Mouse (Mus musculus) liver, embryonic 12.5 days (tissue): ENCODE measurements around the gene Msh3. TPM values are rescaled to one million over a fixed set of nuclear protein-coding genes. Genes with fewer than 3 reads are reported as not detected.
A peak's percentile ranks its signal among the peaks of the same experiment; 100 is the strongest.
"Not testable (repeated sequence)": the region's sequence is repeated elsewhere in the genome, so short reads cannot be mapped to it uniquely, and the experiment has no call there.

ENCODE experiments used
- ATAC-seq: fragments of 200-750 bp; cut with Nextera tagmentation; 2 replicates; pipeline ENCODE4 v1.8.0; 2017; ENCODE audit warnings: moderate number of reproducible peaks, mild to moderate bottlenecking, moderate library complexity
- H3K27ac ChIP-seq: fragments of 300-500 bp; sonication (generic); 2 replicates; pipeline ENCODE4 v1.5.1; 2016; ENCODE audit warnings: mild to moderate bottlenecking
- H3K27me3 ChIP-seq: fragments of 300-500 bp; sonication (generic); replicated peaks from 2 replicates; pipeline ENCODE4 v1.6.1; 2016; ENCODE audit warnings: mild to moderate bottlenecking, moderate library complexity
- H3K36me3 ChIP-seq: fragments of 300-500 bp; sonication (generic); 2 replicates; pipeline ENCODE4 v1.6.1; 2016; ENCODE audit warnings: mild to moderate bottlenecking, moderate library complexity
- H3K4me1 ChIP-seq: fragments of 300-500 bp; sonication (generic); 2 replicates; pipeline ENCODE4 v1.6.1; 2016
- H3K4me2 ChIP-seq: fragments of 300-500 bp; sonication (generic); 2 replicates; pipeline ENCODE4 v1.6.1; 2016; ENCODE audit warnings: mild to moderate bottlenecking, moderate library complexity
- H3K4me3 ChIP-seq: fragments of 300-500 bp; sonication (generic); 2 replicates; pipeline ENCODE4 v1.5.1; 2016; ENCODE audit warnings: mild to moderate bottlenecking, moderate library complexity
- H3K9ac ChIP-seq: fragments of 300-500 bp; sonication (generic); 2 replicates; pipeline ENCODE4 v1.6.1; 2016; ENCODE audit warnings: mild to moderate bottlenecking, moderate library complexity
- H3K9me3 ChIP-seq: fragments of 300-500 bp; sonication (generic); replicated peaks from 2 replicates; pipeline ENCODE4 v1.6.1; 2016; ENCODE audit warnings: mild to moderate bottlenecking, moderate library complexity
- WGBS: fragments of 180-500 bp; shearing (Covaris S2); methylation state at CpG from one replicate; pipeline ENCODE4 v1.1.7; 2016; ENCODE audit not compliant: insufficient replicate concordance; 5-methylcytosine and 5-hydroxymethylcytosine counted together
- polyA plus RNA-seq: library from polyadenylated mRNA; unstranded; fragments of >200 nt; fragmentation: Nextera tagmentation; extraction: Ambion mirVana; gene quantifications from 2 replicates; pipeline ENCODE4 v1.2.1, GENCODE M21; 2016

Msh3 gene
- 15.8 and 18.1 TPM in 2 replicates for polyA plus RNA-seq

- peak within 1 kb of the TSS; percentile 94 for H3K4me2 ChIP-seq
- no peaks in the 10 kb centered on the region for H3K27me3 ChIP-seq
- H3K9me3 ChIP-seq, result no peaks in the 10 kb centered on the region
- WGBS, result under 1% methylated on average over 76 of the region's 76 CpGs
- H3K4me1 ChIP-seq, result peaks cover 34% of the 10 kb centered on the region
- peak within 1 kb of the TSS; percentile 84 for H3K4me3 ChIP-seq
- peak within 1 kb of the TSS; percentile 94 for H3K27ac ChIP-seq
- H3K9ac ChIP-seq, result peak within 1 kb of the TSS; percentile 86
- H3K36me3 ChIP-seq, result peaks cover 54% of the 10 kb centered on the region
- ATAC-seq, result peak; percentile 91
These were observed at the start of gene Msh3, which contains the start of gene Dhfr for GRCm38 (mm10) chr13:92354456-92355271. Gene Msh3, minus strand, starts transcription at chr13:92355003. Gene Dhfr, plus strand, starts transcription at chr13:92354726.

- H3K27ac ChIP-seq, result no peak overlapping the region
- H3K27me3 ChIP-seq, result no peaks in the 10 kb centered on the region
- no peaks in the 10 kb centered on the region for H3K4me1 ChIP-seq
- H3K4me2 ChIP-seq, result no peak overlapping the region
- H3K36me3 ChIP-seq, result no peaks in the 10 kb centered on the region
- H3K9ac ChIP-seq, result no peak overlapping the region
- 60% methylated on average over 3 of the region's 3 CpGs for WGBS
- no peak overlapping the region for H3K4me3 ChIP-seq
- no peak for ATAC-seq
- H3K9me3 ChIP-seq, result no peaks in the 10 kb centered on the region
These were observed 48.7 kb upstream of the Msh3 start for GRCm38 (mm10) chr13:92403496-92403895.

GRCm38 (mm10) chr13:92402063-92402462 lies 47.3 kb upstream of the Msh3 start:
- H3K36me3 ChIP-seq, result no peaks in the 10 kb centered on the region
- H3K4me2 ChIP-seq, result no peak overlapping the region
- no peaks in the 10 kb centered on the region for H3K9me3 ChIP-seq
- WGBS, result 40% methylated on average over 2 of the region's 2 CpGs
- no peak overlapping the region for H3K4me3 ChIP-seq
- no peaks in the 10 kb centered on the region for H3K27me3 ChIP-seq
- no peaks in the 10 kb centered on the region for H3K4me1 ChIP-seq
- ATAC-seq, result no peak
- H3K9ac ChIP-seq, result no peak overlapping the region
- H3K27ac ChIP-seq, result no peak overlapping the region

GRCm38 (mm10) chr13:92398491-92399384 lies 43.9 kb upstream of the Msh3 start:
- H3K4me3 ChIP-seq, result no peak overlapping the region
- ATAC-seq, result no peak
- no peak overlapping the region for H3K9ac ChIP-seq
- H3K4me2 ChIP-seq, result no peak overlapping the region
- no peaks in the 10 kb centered on the region for H3K9me3 ChIP-seq
- no peaks in the 10 kb centered on the region for H3K36me3 ChIP-seq
- no peaks in the 10 kb centered on the region for H3K4me1 ChIP-seq
- H3K27ac ChIP-seq, result no peak overlapping the region
- WGBS, result 68% methylated on average over 11 of the region's 11 CpGs
- H3K27me3 ChIP-seq, result no peaks in the 10 kb centered on the region

- H3K4me3 ChIP-seq, result no peak overlapping the region
- H3K9me3 ChIP-seq, result no peaks in the 10 kb centered on the region
- H3K9ac ChIP-seq, result no peak overlapping the region
- H3K4me2 ChIP-seq, result no peak overlapping the region
- no peaks in the 10 kb centered on the region for H3K27me3 ChIP-seq
- no peaks in the 10 kb centered on the region for H3K4me1 ChIP-seq
- ATAC-seq, result no peak
- H3K36me3 ChIP-seq, result no peaks in the 10 kb centered on the region
- no peak overlapping the region for H3K27ac ChIP-seq
- 80% methylated on average over 12 of the region's 12 CpGs for WGBS
These were observed 38.4 kb upstream of the Msh3 start for GRCm38 (mm10) chr13:92393047-92393661.

- peak; percentile 68 for ATAC-seq
- no peaks in the 10 kb centered on the region for H3K9me3 ChIP-seq
- WGBS, result 39% methylated on average over 3 of the region's 3 CpGs
- no peak overlapping the region for H3K9ac ChIP-seq
- H3K4me3 ChIP-seq, result no peak overlapping the region
- no peaks in the 10 kb centered on the region for H3K27me3 ChIP-seq
- no peak overlapping the region for H3K4me2 ChIP-seq
- peaks cover 43% of the 10 kb centered on the region for H3K36me3 ChIP-seq
- H3K27ac ChIP-seq, result no peak overlapping the region
- H3K4me1 ChIP-seq, result peaks cover 11% of the 10 kb centered on the region; the same call in 1 of the 2 replicates
These were observed 32.6 kb upstream of the Msh3 start for GRCm38 (mm10) chr13:92387367-92387766.

- ATAC-seq, H3K4me1 ChIP-seq, H3K27ac ChIP-seq, H3K4me2 ChIP-seq, H3K4me3 ChIP-seq, H3K9ac ChIP-seq, H3K9me3 ChIP-seq, H3K27me3 ChIP-seq: not testable (repeated sequence)
- 87% methylated on average over 6 of the region's 6 CpGs for WGBS
- H3K36me3 ChIP-seq, result peaks cover 81% of the 10 kb centered on the region
These were observed 16.7 kb upstream of the Msh3 start for GRCm38 (mm10) chr13:92371466-92371865.

GRCm38 (mm10) chr13:92370811-92371210 lies 16.0 kb upstream of the Msh3 start:
- H3K4me1 ChIP-seq, result no peaks in the 10 kb centered on the region

GRCm38 (mm10) chr13:92365312-92365711 lies 10.5 kb upstream of the Msh3 start:
- no peak overlapping the region for H3K9ac ChIP-seq
- H3K9me3 ChIP-seq, result no peaks in the 10 kb centered on the region
- H3K36me3 ChIP-seq, result peaks cover 96% of the 10 kb centered on the region
- ATAC-seq, result no peak
- 81% methylated on average over 4 of the region's 4 CpGs for WGBS
- peaks cover 7% of the 10 kb centered on the region for H3K4me1 ChIP-seq
- no peak overlapping the region for H3K4me3 ChIP-seq
- H3K27me3 ChIP-seq, result no peaks in the 10 kb centered on the region
- H3K4me2 ChIP-seq, result no peak overlapping the region
- H3K27ac ChIP-seq, result no peak overlapping the region

More at GRCm38 (mm10) chr13:92370811-92371210, 16.0 kb upstream of the Msh3 start:
- H3K27ac ChIP-seq, result no peak overlapping the region
- 87% methylated on average over 3 of the region's 3 CpGs for WGBS
- H3K4me2 ChIP-seq, result no peak overlapping the region
- no peaks in the 10 kb centered on the region for H3K9me3 ChIP-seq
- no peak overlapping the region for H3K9ac ChIP-seq
- no peak overlapping the region for H3K4me3 ChIP-seq
- ATAC-seq, result no peak
- H3K27me3 ChIP-seq, result no peaks in the 10 kb centered on the region
- peaks cover 83% of the 10 kb centered on the region for H3K36me3 ChIP-seq

- Histone ChIP-seq H3K9me3 (no peaks in the 10 kb centered on the region), H3K36me3 (peaks cover 95% of the 10 kb centered on the region), H3K9ac (no peak overlapping the region), H3K4me3 (no peak overlapping the region), H3K4me1 (peaks cover 14% of the 10 kb centered on the region), H3K27ac (no peak overlapping the region), H3K4me2 (no peak overlapping the region), H3K27me3 (no peaks in the 10 kb centered on the region)
- peak; percentile 55; the same call in 1 of the 2 replicates for ATAC-seq
- WGBS, result 15% methylated on average over 2 of the region's 2 CpGs
These were observed 6.8 kb upstream of the Msh3 start for GRCm38 (mm10) chr13:92361609-92362008.

GRCm38 (mm10) chr13:92357644-92358043 lies 2.8 kb upstream of the Msh3 start:
- no peak overlapping the region for H3K27ac ChIP-seq
- no peaks in the 10 kb centered on the region for H3K27me3 ChIP-seq
- no peak overlapping the region for H3K4me2 ChIP-seq
- H3K36me3 ChIP-seq, result peaks cover 59% of the 10 kb centered on the region
- H3K4me1 ChIP-seq, result peaks cover 38% of the 10 kb centered on the region
- H3K9me3 ChIP-seq, result no peaks in the 10 kb centered on the region
- H3K9ac ChIP-seq, result no peak overlapping the region
- ATAC-seq, result no peak
- H3K4me3 ChIP-seq, result no peak overlapping the region
- WGBS, result 38% methylated on average over 2 of the region's 2 CpGs
